Mouse (Mus musculus): ENCODE measurements around the gene Olfr777. TPM values are rescaled to one million over a fixed set of nuclear protein-coding genes. Genes with fewer than 3 reads are reported as not detected.
"Not testable (repeated sequence)": the region's sequence is repeated elsewhere in the genome, so short reads cannot be mapped to it uniquely, and the experiment has no call there.

The Olfr777 gene
- polyA plus RNA-seq (2015; fragmentation: Nextera tagmentation; extraction: Ambion mirVana): not detected in 2 replicates

- Histone ChIP-seq H3K4me1 (no peaks in the 10 kb centered on the region), H3K9me3 (no peaks in the 10 kb centered on the region), H3K27ac (no peak within 1 kb of the TSS), H3K36me3 (no peaks in the 10 kb centered on the region), H3K27me3 (no peaks in the 10 kb centered on the region), H3K4me3 (no peak within 1 kb of the TSS), H3K4me2 (no peak within 1 kb of the TSS), H3K9ac (no peak within 1 kb of the TSS)
- no peak for ATAC-seq (ENCODE audit: insufficient number of reproducible peaks, insufficient read depth, low FRiP score, low TSS enrichment, low read depth)
- 85% methylated on average over 2 of the region's 2 CpGs for WGBS
These were observed at the start of gene Olfr777 for GRCm38 (mm10) chr10:129271081-129271535. Olfr777 (minus strand) TSS chr10:129271485.

GRCm38 (mm10) chr10:129317817-129318216 is 46.5 kb upstream of the Olfr777 start, which contains the start of gene Olfr780:
Olfr780 (plus strand) TSS chr10:129318117.
- H3K4me3 ChIP-seq: no peak within 1 kb of the TSS
- WGBS: 85% methylated on average over 3 of the region's 3 CpGs
- no peak within 1 kb of the TSS for H3K27ac ChIP-seq
- no peak for ATAC-seq (ENCODE audit: insufficient number of reproducible peaks, insufficient read depth, low FRiP score, low TSS enrichment, low read depth)
- H3K36me3 ChIP-seq: no peaks in the 10 kb centered on the region
- H3K9me3 ChIP-seq: no peaks in the 10 kb centered on the region
- no peaks in the 10 kb centered on the region for H3K4me1 ChIP-seq
- no peak within 1 kb of the TSS for H3K4me2 ChIP-seq
- H3K27me3 ChIP-seq: no peaks in the 10 kb centered on the region
- no peak within 1 kb of the TSS for H3K9ac ChIP-seq

- WGBS: 80% methylated on average over 1 of the region's 1 CpGs
- not testable (repeated sequence) for H3K27me3 ChIP-seq; H3K27ac ChIP-seq; H3K9ac ChIP-seq; H3K4me1 ChIP-seq; ATAC-seq (ENCODE audit: insufficient number of reproducible peaks, insufficient read depth, low FRiP score, low TSS enrichment, low read depth); H3K36me3 ChIP-seq; H3K4me2 ChIP-seq; H3K4me3 ChIP-seq; H3K9me3 ChIP-seq
These were observed 42.2 kb upstream of the Olfr777 start for GRCm38 (mm10) chr10:129313521-129313920.

GRCm38 (mm10) chr10:129312973-129313372 is 41.7 kb upstream of the Olfr777 start:
- H3K4me1 ChIP-seq; H3K9ac ChIP-seq; H3K9me3 ChIP-seq; H3K4me3 ChIP-seq; H3K4me2 ChIP-seq; H3K27me3 ChIP-seq; ATAC-seq (ENCODE audit: insufficient number of reproducible peaks, insufficient read depth, low FRiP score, low TSS enrichment, low read depth); H3K27ac ChIP-seq; H3K36me3 ChIP-seq: not testable (repeated sequence)
- 64% methylated on average over 1 of the region's 1 CpGs for WGBS

- no peak within 1 kb of the TSS for H3K4me2 ChIP-seq
- no peak within 1 kb of the TSS for H3K4me3 ChIP-seq
- no peaks in the 10 kb centered on the region for H3K9me3 ChIP-seq
- H3K27me3 ChIP-seq: no peaks in the 10 kb centered on the region
- no peaks in the 10 kb centered on the region for H3K4me1 ChIP-seq
- H3K27ac ChIP-seq: no peak within 1 kb of the TSS
- H3K36me3 ChIP-seq: no peaks in the 10 kb centered on the region
- H3K9ac ChIP-seq: no peak within 1 kb of the TSS
- ATAC-seq (ENCODE audit: insufficient number of reproducible peaks, insufficient read depth, low FRiP score, low TSS enrichment, low read depth): no peak
These were observed 12.5 kb downstream of the Olfr777 start, which contains the start of gene Olfr776 for GRCm38 (mm10) chr10:129258827-129259226. Olfr776 (plus strand) TSS chr10:129259127.

- no peaks in the 10 kb centered on the region for H3K36me3 ChIP-seq
- no peaks in the 10 kb centered on the region for H3K27me3 ChIP-seq
- no peak within 1 kb of the TSS for H3K27ac ChIP-seq
- no peak within 1 kb of the TSS for H3K4me3 ChIP-seq
- H3K4me1 ChIP-seq: no peaks in the 10 kb centered on the region
- ATAC-seq (ENCODE audit: insufficient number of reproducible peaks, insufficient read depth, low FRiP score, low TSS enrichment, low read depth): no peak
- H3K9me3 ChIP-seq: no peaks in the 10 kb centered on the region
- no peak within 1 kb of the TSS for H3K9ac ChIP-seq
- H3K4me2 ChIP-seq: no peak within 1 kb of the TSS
- 74% methylated on average over 3 of the region's 3 CpGs for WGBS
These were observed 23.2 kb downstream of the Olfr777 start, which contains the start of gene Olfr775 for GRCm38 (mm10) chr10:129248112-129248511. Olfr775 (plus strand) TSS chr10:129248412.

GRCm38 (mm10) chr10:129235904-129236303 is 35.4 kb downstream of the Olfr777 start, which contains the start of gene Olfr774:
Olfr774 (plus strand) TSS chr10:129236204.
- Histone ChIP-seq H3K4me1 (no peaks in the 10 kb centered on the region), H3K36me3 (no peaks in the 10 kb centered on the region), H3K9ac (no peak within 1 kb of the TSS), H3K27me3 (no peaks in the 10 kb centered on the region), H3K4me2 (no peak within 1 kb of the TSS), H3K9me3 (no peaks in the 10 kb centered on the region), H3K27ac (no peak within 1 kb of the TSS), H3K4me3 (no peak within 1 kb of the TSS)
- 76% methylated on average over 2 of the region's 2 CpGs for WGBS
- ATAC-seq (ENCODE audit: insufficient number of reproducible peaks, insufficient read depth, low FRiP score, low TSS enrichment, low read depth): no peak

- H3K9me3 ChIP-seq: no peaks in the 10 kb centered on the region
- no peaks in the 10 kb centered on the region for H3K4me1 ChIP-seq
- no peak overlapping the region for H3K4me2 ChIP-seq
- no peak overlapping the region for H3K27ac ChIP-seq
- H3K9ac ChIP-seq: no peak overlapping the region
- ATAC-seq (ENCODE audit: insufficient number of reproducible peaks, insufficient read depth, low FRiP score, low TSS enrichment, low read depth): no peak
- no peaks in the 10 kb centered on the region for H3K36me3 ChIP-seq
- WGBS: 89% methylated on average over 1 of the region's 1 CpGs
- no peak overlapping the region for H3K4me3 ChIP-seq
- no peaks in the 10 kb centered on the region for H3K27me3 ChIP-seq
These were observed 40.5 kb downstream of the Olfr777 start for GRCm38 (mm10) chr10:129230737-129231136.

Other genes with a start within 250 kb of the Olfr777 start
- gene Olfr764-ps1, start 231.6 kb downstream of the Olfr777 start, polyA plus RNA-seq (2015; fragmentation: Nextera tagmentation; extraction: Ambion mirVana): not detected in 2 replicates
- not detected in 2 replicates for gene Olfr765, start 221.5 kb downstream of the Olfr777 start, polyA plus RNA-seq (2015; fragmentation: Nextera tagmentation; extraction: Ambion mirVana)
- gene Olfr766-ps1, start 202.5 kb downstream of the Olfr777 start, polyA plus RNA-seq (2015; fragmentation: Nextera tagmentation; extraction: Ambion mirVana): not detected in 2 replicates
- gene Olfr767, start 188.6 kb downstream of the Olfr777 start, polyA plus RNA-seq (2015; fragmentation: Nextera tagmentation; extraction: Ambion mirVana): not detected in 2 replicates
- gene Olfr768, start 172.1 kb downstream of the Olfr777 start, polyA plus RNA-seq (2015; fragmentation: Nextera tagmentation; extraction: Ambion mirVana): not detected in 2 replicates
- gene Olfr769, start 153.6 kb downstream of the Olfr777 start, polyA plus RNA-seq (2015; fragmentation: Nextera tagmentation; extraction: Ambion mirVana): not detected in 2 replicates
- not detected in 2 replicates for gene Olfr770, start 132.5 kb downstream of the Olfr777 start, polyA plus RNA-seq (2015; fragmentation: Nextera tagmentation; extraction: Ambion mirVana)
- not detected in 2 replicates for gene Olfr771, start 106.7 kb downstream of the Olfr777 start, polyA plus RNA-seq (2015; fragmentation: Nextera tagmentation; extraction: Ambion mirVana)
- gene Olfr772, start 93.6 kb downstream of the Olfr777 start, polyA plus RNA-seq (2015; fragmentation: Nextera tagmentation; extraction: Ambion mirVana): not detected in 2 replicates
- not detected in 2 replicates for gene Olfr773, start 84.1 kb downstream of the Olfr777 start, polyA plus RNA-seq (2015; fragmentation: Nextera tagmentation; extraction: Ambion mirVana)
- gene Olfr774, start 35.3 kb downstream of the Olfr777 start, polyA plus RNA-seq (2015; fragmentation: Nextera tagmentation; extraction: Ambion mirVana): not detected in 2 replicates
- gene Olfr775, start 23.1 kb downstream of the Olfr777 start, polyA plus RNA-seq (2015; fragmentation: Nextera tagmentation; extraction: Ambion mirVana): not detected in 2 replicates
- gene Olfr776, start 12.4 kb downstream of the Olfr777 start, polyA plus RNA-seq (2015; fragmentation: Nextera tagmentation; extraction: Ambion mirVana): not detected in 2 replicates
- not detected in 2 replicates for gene Olfr780, start 46.6 kb upstream of the Olfr777 start, polyA plus RNA-seq (2015; fragmentation: Nextera tagmentation; extraction: Ambion mirVana)
- not detected in 2 replicates for gene Olfr781, start 57.4 kb upstream of the Olfr777 start, polyA plus RNA-seq (2015; fragmentation: Nextera tagmentation; extraction: Ambion mirVana)
- gene Olfr782, start 77.4 kb upstream of the Olfr777 start, polyA plus RNA-seq (2015; fragmentation: Nextera tagmentation; extraction: Ambion mirVana): not detected in 2 replicates
- 0.11 TPM in 1 of 2 replicates, not detected in the other for gene Olfr784, start 112.6 kb upstream of the Olfr777 start, polyA plus RNA-seq (2015; fragmentation: Nextera tagmentation; extraction: Ambion mirVana)
- not detected in 2 replicates for gene Olfr785, start 133.9 kb upstream of the Olfr777 start, polyA plus RNA-seq (2015; fragmentation: Nextera tagmentation; extraction: Ambion mirVana)
- not detected in 2 replicates for gene Olfr786, start 155.8 kb upstream of the Olfr777 start, polyA plus RNA-seq (2015; fragmentation: Nextera tagmentation; extraction: Ambion mirVana)
- gene Olfr787, start 190.4 kb upstream of the Olfr777 start, polyA plus RNA-seq (2015; fragmentation: Nextera tagmentation; extraction: Ambion mirVana): not detected in 2 replicates
- not detected in 2 replicates for gene Olfr788, start 199.5 kb upstream of the Olfr777 start, polyA plus RNA-seq (2015; fragmentation: Nextera tagmentation; extraction: Ambion mirVana)
- gene Olfr789, start 213.3 kb upstream of the Olfr777 start, polyA plus RNA-seq (2015; fragmentation: Nextera tagmentation; extraction: Ambion mirVana): not detected in 2 replicates
- not detected in 2 replicates for gene Olfr790, start 227.0 kb upstream of the Olfr777 start, polyA plus RNA-seq (2015; fragmentation: Nextera tagmentation; extraction: Ambion mirVana)

Data from embryonic facial prominence, embryonic 13.5 days (tissue).